In the genomic region with DNA sequence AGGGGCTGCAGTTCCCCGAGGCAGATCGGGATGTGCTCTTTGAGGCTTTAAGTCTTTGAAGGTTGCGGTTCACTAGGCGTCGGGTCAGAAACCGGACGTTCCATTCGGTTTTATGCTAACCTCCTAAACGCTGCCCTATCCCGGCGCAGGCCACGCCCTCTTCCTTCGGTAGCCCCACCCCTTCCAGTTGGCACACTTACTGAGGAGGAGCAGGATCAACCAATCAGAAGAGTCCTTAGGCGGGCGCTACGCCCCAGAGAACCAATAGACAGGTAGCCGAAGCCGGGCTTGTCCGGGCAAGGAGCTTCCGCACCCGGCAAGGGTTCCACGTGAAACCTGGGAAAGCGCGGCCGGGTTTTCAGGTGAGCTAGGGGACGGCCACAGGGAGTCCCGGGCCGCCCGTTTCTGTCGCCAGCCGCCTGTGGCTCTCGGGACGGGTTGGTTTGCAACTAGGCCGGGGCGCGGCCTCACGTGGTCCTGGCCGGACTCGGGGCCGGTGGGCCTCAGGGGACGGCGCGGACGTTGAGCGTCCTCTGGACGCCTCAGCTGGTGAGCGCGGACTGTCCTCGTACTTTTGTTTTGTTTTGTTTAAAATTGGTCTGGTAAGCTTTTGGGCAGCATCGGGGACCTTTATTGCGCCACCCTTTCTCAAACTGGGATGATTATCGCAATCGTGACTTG, we compare ENCODE assay signal across 7 mouse cellular contexts. TPM values are rescaled to one million over a fixed set of nuclear protein-coding genes. Genes with fewer than 3 reads are reported as not detected.
DNase-seq lines count a peak whose midpoint lies in the region; ATAC-seq lines count a peak whose summit lies in the region.

A gene (plus strand): TSS at position 202 of the 681 bp plus-strand sequence.

- H3K27me3 ChIP-seq in embryonic facial prominence, embryonic 11.5 days (ENCODE audit: control insufficient read depth, insufficient read depth, low read length): no peaks in the 10 kb centered on the region
- no peaks in the 10 kb centered on the region for H3K27me3 ChIP-seq in limb, embryonic 10.5 days (ENCODE audit: low read depth, poor library complexity, severe bottlenecking)
- H3K27me3 ChIP-seq in midbrain, embryonic 13.5 days: 0 out of 2 replicates have a peak, but pooled peaks cover 4% of the 10 kb centered on the region

- peak within 1 kb of the TSS; percentile 84 for H3K4me3 ChIP-seq in embryonic facial prominence, embryonic 11.5 days (ENCODE audit: low read depth, low read length)
- peak within 1 kb of the TSS; percentile 87 for H3K4me3 ChIP-seq in limb, embryonic 10.5 days
- H3K4me3 ChIP-seq in midbrain, embryonic 13.5 days (replicated peaks): peak within 1 kb of the TSS; percentile 89

- no peak within 1 kb of the TSS for H3K27ac ChIP-seq in embryonic facial prominence, embryonic 11.5 days (replicated peaks; ENCODE audit: low read depth, low read length)
- H3K27ac ChIP-seq in limb, embryonic 10.5 days: peak within 1 kb of the TSS; percentile 88
- H3K27ac ChIP-seq in midbrain, embryonic 13.5 days: no peak within 1 kb of the TSS

- peak within 1 kb of the TSS; percentile 65 for H3K4me2 ChIP-seq in embryonic facial prominence, embryonic 11.5 days (ENCODE audit: low read depth, low read length)
- peak within 1 kb of the TSS; percentile 93 for H3K4me2 ChIP-seq in midbrain, embryonic 13.5 days (replicated peaks)

- H3K9ac ChIP-seq in embryonic facial prominence, embryonic 11.5 days (replicated peaks; ENCODE audit: low read length): peak within 1 kb of the TSS; percentile 71
- H3K9ac ChIP-seq in midbrain, embryonic 13.5 days (replicated peaks): peak within 1 kb of the TSS; percentile 80

- DNase-seq in adrenal gland, postnatal 14 days: peak; percentile 99
- peak; percentile 99 for DNase-seq in embryonic facial prominence, embryonic 11.5 days (ENCODE audit: low spot score)
- peak; percentile 99 for DNase-seq in kidney, adult 11 months
- DNase-seq in limb, embryonic 10.5 days (ENCODE audit: low spot score): peak; percentile 92
- peak; percentile 99 for DNase-seq in spleen, adult 12 weeks (ENCODE audit: low spot score)

- no peaks in the 10 kb centered on the region for H3K4me1 ChIP-seq in embryonic facial prominence, embryonic 11.5 days (ENCODE audit: control insufficient read depth, insufficient read depth, low read length)
- H3K4me1 ChIP-seq in limb, embryonic 10.5 days: peaks cover 23% of the 10 kb centered on the region
- H3K4me1 ChIP-seq in midbrain, embryonic 13.5 days (replicated peaks): peaks cover 24% of the 10 kb centered on the region

- H3K36me3 ChIP-seq in embryonic facial prominence, embryonic 11.5 days (replicated peaks; ENCODE audit: control insufficient read depth, insufficient read depth, low read depth, low read length): no peaks in the 10 kb centered on the region
- peaks cover 16% of the 10 kb centered on the region for H3K36me3 ChIP-seq in limb, embryonic 10.5 days
- H3K36me3 ChIP-seq in midbrain, embryonic 13.5 days: no peaks in the 10 kb centered on the region

- WGBS in embryonic facial prominence, embryonic 11.5 days: 1% methylated on average over 52 of the region's 53 CpGs
- 3% methylated on average over 53 of the region's 53 CpGs for WGBS in limb, embryonic 10.5 days
- WGBS in midbrain, embryonic 13.5 days: 1% methylated on average over 53 of the region's 53 CpGs

- no peaks in the 10 kb centered on the region for H3K9me3 ChIP-seq in embryonic facial prominence, embryonic 11.5 days (replicated peaks; ENCODE audit: control insufficient read depth, low read length)
- no peaks in the 10 kb centered on the region for H3K9me3 ChIP-seq in limb, embryonic 10.5 days (replicated peaks)
- H3K9me3 ChIP-seq in midbrain, embryonic 13.5 days: no peaks in the 10 kb centered on the region

- peak; percentile 95 for ATAC-seq in embryonic facial prominence, embryonic 11.5 days (replicated peaks; ENCODE audit: insufficient number of reproducible peaks, low FRiP score, low TSS enrichment, low read depth)
- ATAC-seq in granulocyte monocyte progenitor cell, adult 5-6 weeks (replicated peaks; ENCODE audit: poor library complexity, severe bottlenecking): peak; percentile 98
- ATAC-seq in midbrain, embryonic 13.5 days: peak; percentile 96

RNA-seq across cellular contexts. Expression of the gene that starts here (rescaled TPM):
- 31.8 and 35.3 TPM in 2 replicates for total RNA-seq in adrenal gland, postnatal 14 days (2021)
- 38.1 and 38.8 TPM in 2 replicates for polyA plus RNA-seq in embryonic facial prominence, embryonic 11.5 days (2014; fragmentation: Nextera tagmentation; extraction: Ambion mirVana)
- total RNA-seq in granulocyte monocyte progenitor cell, adult 5-6 weeks (2014; fragmentation: Nextera tagmentation): 29.4 and 44.3 TPM in 2 replicates
- 32.9 and 35.2 TPM in 2 replicates for total RNA-seq in granulocyte monocyte progenitor cell, adult 5-6 weeks (2017)
- polyA plus RNA-seq in limb, embryonic 10.5 days (2016; fragmentation: Nextera tagmentation; extraction: Ambion mirVana): 59.5 and 73.3 TPM in 2 replicates
- polyA plus RNA-seq in midbrain, embryonic 13.5 days (2015; fragmentation: Nextera tagmentation; extraction: Ambion mirVana): 47.0 and 49.9 TPM in 2 replicates
